Comparison of ENCODE assay signal across 10 mouse cellular contexts in genomic region chr4:55364374-55364773, GRCm38 (mm10). TPM values are rescaled to one million over a fixed set of nuclear protein-coding genes. Genes with fewer than 3 reads are reported as not detected.
DNase-seq lines count a peak whose midpoint lies in the region; ATAC-seq and TF ChIP-seq lines count a peak whose summit lies in the region.
"Had no signal": no experiment of that assay in that cellular context is flagged by ENCODE, and none has a peak within 500 bp of the region (broad histone marks: within the 10 kb centered on the region; RNA-seq: fewer than 3 reads in every experiment).

No protein-coding gene starts in this region.

- no peak for ATAC-seq in CD4-positive, CD25-positive, alpha-beta regulatory T cell, adult 4 months

- peak; percentile 45 for TF ChIP-seq CTCF in left cerebral cortex, adult 2 months (IDR thresholded peaks at IDR 0.05)

- intact Hi-C loops in left cerebral cortex, adult 2 months (cut with DNase I), result no loop called here
- intact Hi-C loops in heart, postnatal 25 days (cut with DNase I), result no loop called here

- H3K27ac ChIP-seq in left cerebral cortex, adult 2 months, result no peak overlapping the region
- H3K27ac ChIP-seq: limb, embryonic 12.5 days had no signal

- H3K4me3 ChIP-seq in left cerebral cortex, adult 2 months, result no peak overlapping the region
- H3K4me3 ChIP-seq: erythroblast, embryonic 14.5 days; limb, embryonic 12.5 days had no signal

- DNase-seq in CD4-positive, CD25-positive, alpha-beta regulatory T cell, adult 2 months (ENCODE audit: low read depth, low spot score), result peak; percentile 65
- no peak for DNase-seq in left cerebral cortex, adult 2 months (ENCODE audit: extremely low spot score in 1 of 2, low spot score in 2 of 2)
- no peak for DNase-seq in left cerebral cortex, adult 9 months (ENCODE audit: low spot score in 2 of 2)
- DNase-seq in kidney, postnatal 4 days, result peak; percentile 20 to 22
- DNase-seq in thymus, postnatal 0 days (ENCODE audit: low spot score), result peak; percentile 51
- no peak for DNase-seq in layer of hippocampus, adult 11-12 months (ENCODE audit: low spot score)
- no peak for DNase-seq in heart, postnatal 25 days (ENCODE audit: low spot score)

RNA-seq across cellular contexts. Expression of gene Rad23b, which starts 14.5 kb away (rescaled TPM):
- 10 to 100 TPM; 13.0 to 18.1 TPM for polyA plus RNA-seq in CD4-positive, CD25-positive, alpha-beta regulatory T cell, adult 4 months (2017; shearing (Covaris generic))
- 100 to 1,000 TPM; 180 to 193 TPM for total RNA-seq in left cerebral cortex, adult 2 months (2021)
- 63.9 and 68.6 TPM in 2 replicates for polyA plus RNA-seq in thymus, postnatal 0 days (2015; fragmentation: Nextera tagmentation; extraction: Ambion mirVana)
- 100 to 1,000 TPM in 1 of 2 experiments, 10 to 100 TPM in 1; 94.6 to 112 TPM for total RNA-seq in heart, postnatal 25 days (2021)

Comparison
In these comparisons a context has a peak if more than half of its experiments do, and no peak if none do; other contexts are left out.
1. DNase-seq: peak in CD4-positive, CD25-positive, alpha-beta regulatory T cell, adult 2 months (single experiment), kidney, postnatal 4 days (2 of 2) and thymus, postnatal 0 days (single experiment); none in left cerebral cortex, adult 2 months (0 of 2), left cerebral cortex, adult 9 months (0 of 2), layer of hippocampus, adult 11-12 months (single experiment) and heart, postnatal 25 days (single experiment).